Mouse (Mus musculus) heart, postnatal 0 days (tissue): Measurements from ENCODE around the gene Acp6.

Source experiments
- CTCF ChIP-seq: IDR thresholded peaks from 2 replicates; pipeline ENCODE4 v1.5.1; 2016; ENCODE audit warnings: antibody characterized with exemption, control low read depth, low read depth
- EP300 ChIP-seq: IDR thresholded peaks from 2 replicates; pipeline ENCODE4 v1.6.1; 2016; ENCODE audit warnings: antibody characterized with exemption, low read depth

GRCm38 (mm10) chr3:97129410-97129809 is 29.2 kb upstream of the Acp6 start:
- no peak for TF ChIP-seq CTCF
- TF ChIP-seq EP300 = no peak
